Mouse (Mus musculus) Patski (cell line): ENCODE measurements around the gene Axl. TPM values are rescaled to one million over a fixed set of nuclear protein-coding genes. Genes with fewer than 3 reads are reported as not detected.
"Not testable (repeated sequence)": the region's sequence is repeated elsewhere in the genome, so short reads cannot be mapped to it uniquely, and the experiment has no call there.

ENCODE experiments used
- ATAC-seq: fragments of 100-300 bp; one replicate; pipeline ENCODE4 v1.8.0; 2021
- CTCF ChIA-PET: fragments of 350-600 bp; sonication (Branson Sonifier 250); formaldehyde crosslinking; loops from one replicate; lab custom pipeline; 2022; ENCODE audit warnings: inconsistent platforms; lab: Charles Lee
- POLR2A ChIA-PET: fragments of 350-600 bp; sonication (Branson Sonifier 250); formaldehyde crosslinking; loops from one replicate; lab custom pipeline; 2022; ENCODE audit warnings: antibody characterized with exemption, inconsistent platforms; lab: Charles Lee
- DNase-seq: peaks from one replicate; pipeline ENCODE4 v3.0.0-alpha.2; 2011; ENCODE audit warnings: low read depth, low spot score
- H3K27me3 ChIP-seq: fragments of 371-371 bp; one replicate; pipeline ENCODE4 v1.5.1; 2021
- CTCF ChIP-seq: fragments of 100-300 bp; IDR thresholded peaks from one replicate; pipeline ENCODE4 v1.5.1; 2021
- in situ Hi-C: fragments of 300-500 bp; cut with MboI; formaldehyde crosslinking; loops from 3 replicates; pipeline ENCODE4 v1.11.1; 2018; ENCODE audit warnings: low pct_unique_long_range_greater_than_20kb, mixed read lengths
- polyA plus RNA-seq: library from polyadenylated mRNA; unstranded; gene quantifications from one replicate; pipeline ENCODE4 v1.2.3, GENCODE M21; 2021

Axl gene
- polyA plus RNA-seq, 1 experiment from 2014 or later: 473 TPM

DNA sequence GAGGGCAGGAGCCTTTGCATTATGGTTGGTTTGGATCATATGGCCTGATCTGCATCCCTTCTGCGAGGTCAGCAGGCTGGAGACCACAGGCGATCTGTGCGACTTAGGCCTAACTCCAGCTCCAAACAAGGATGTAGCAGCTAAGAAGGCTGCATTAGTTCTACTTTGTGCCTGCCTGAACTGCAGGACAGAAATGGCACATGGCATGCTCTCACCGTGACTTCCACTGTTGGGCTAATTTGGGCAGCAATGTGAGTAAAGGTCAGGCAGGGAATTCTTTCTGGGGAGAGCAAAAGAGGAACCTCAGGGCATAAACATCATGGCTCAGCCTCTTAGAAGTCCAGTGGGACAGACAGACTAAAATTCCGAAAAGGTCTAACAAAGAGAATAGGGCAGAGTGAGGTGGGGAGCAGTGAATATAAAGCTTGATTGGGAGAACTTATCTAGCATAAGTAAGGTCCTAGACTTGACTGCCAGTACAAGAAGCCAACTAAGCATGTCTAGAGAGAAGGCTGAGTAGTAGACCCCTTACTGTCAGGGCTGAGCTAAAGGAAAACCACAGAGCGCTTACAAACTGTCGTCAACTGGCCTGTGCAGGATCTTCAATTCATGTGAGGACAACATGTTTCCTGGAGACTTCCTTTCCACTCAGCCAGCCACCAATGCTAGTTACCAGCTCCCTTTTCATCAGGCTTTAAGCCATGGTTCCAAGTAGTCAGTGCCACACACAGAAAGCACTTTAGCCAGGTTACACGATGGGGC lies 57.0 kb downstream of the Axl start:
- DNase-seq (no peak), ATAC-seq (no peak)
- in situ Hi-C loops: no loop called here
- POLR2A ChIA-PET: interaction anchor here (0.6 kb wide), 1 partner anchor 16 kb away, joined by 3 read pairs; no protein-coding TSS in a partner anchor
- no peak for TF ChIP-seq CTCF
- CTCF ChIA-PET: interaction anchor here (0.9 to 1.7 kb wide), 6 partner anchors 12 to 74 kb away, joined by 3 to 7 read pairs (median 4); no protein-coding TSS in a partner anchor
- H3K27me3 ChIP-seq: no peaks in the 10 kb centered on the region

DNA sequence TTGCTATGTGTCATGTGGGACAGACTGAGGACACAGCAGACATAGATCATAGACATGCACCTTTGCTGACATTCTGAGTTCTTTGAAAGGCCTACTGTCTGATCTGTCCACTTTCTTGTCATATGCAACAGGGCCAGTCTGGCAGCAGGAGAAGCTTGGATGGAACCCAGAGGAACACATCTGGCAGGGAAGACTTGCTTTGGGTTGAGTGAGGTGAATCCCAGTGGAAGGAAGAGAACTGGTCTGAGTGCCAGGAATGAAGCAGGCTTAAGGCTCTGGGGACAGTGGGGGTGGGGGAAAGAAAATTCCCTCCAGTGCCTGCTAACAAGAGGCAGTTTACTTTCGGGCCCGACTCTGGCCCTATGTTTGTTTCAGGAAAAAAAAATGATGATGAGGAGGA lies 58.6 kb downstream of the Axl start:
- DNase-seq: no peak
- TF ChIP-seq CTCF: no peak
- ChIA-PET POLR2A (no interaction called here), CTCF (interaction anchor here (1.3 kb wide), 1 partner anchor 15 kb away, joined by 5 read pairs; no protein-coding TSS in a partner anchor)
- no peak for ATAC-seq
- no peaks in the 10 kb centered on the region for H3K27me3 ChIP-seq
- in situ Hi-C loops: loop anchor here (10.0 kb wide), 1 partner anchor 175 kb away; no protein-coding TSS in a partner anchor

DNA sequence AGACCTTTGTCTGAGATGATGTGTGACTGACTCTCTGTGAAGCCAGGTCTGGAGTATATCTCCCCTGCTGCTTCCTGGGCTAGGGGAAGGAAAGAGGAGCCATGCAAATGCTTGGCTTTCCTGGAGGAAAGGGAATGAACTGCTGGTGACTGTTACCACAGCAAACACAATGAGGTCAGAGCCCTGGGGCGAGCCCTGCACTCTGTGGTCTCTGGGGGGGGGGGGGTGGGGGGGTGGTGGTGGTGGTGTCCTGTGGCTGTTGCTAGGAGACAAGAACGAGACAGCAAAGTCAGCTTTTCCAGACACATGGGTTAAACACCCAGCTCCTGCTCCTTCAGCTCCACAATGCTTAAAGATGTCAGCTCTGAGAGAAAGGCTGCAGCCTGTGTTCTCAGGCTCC lies 59.1 kb downstream of the Axl start:
- ChIA-PET CTCF (interaction anchor here (1.3 kb wide), 1 partner anchor 16 kb away, joined by 5 read pairs; no protein-coding TSS in a partner anchor), POLR2A (no interaction called here)
- in situ Hi-C loops: loop anchor here (10.0 kb wide), 1 partner anchor 175 kb away; no protein-coding TSS in a partner anchor
- ATAC-seq: peak; percentile 92
- DNase-seq: peak; percentile 77
- H3K27me3 ChIP-seq: no peaks in the 10 kb centered on the region
- no peak for TF ChIP-seq CTCF

DNA sequence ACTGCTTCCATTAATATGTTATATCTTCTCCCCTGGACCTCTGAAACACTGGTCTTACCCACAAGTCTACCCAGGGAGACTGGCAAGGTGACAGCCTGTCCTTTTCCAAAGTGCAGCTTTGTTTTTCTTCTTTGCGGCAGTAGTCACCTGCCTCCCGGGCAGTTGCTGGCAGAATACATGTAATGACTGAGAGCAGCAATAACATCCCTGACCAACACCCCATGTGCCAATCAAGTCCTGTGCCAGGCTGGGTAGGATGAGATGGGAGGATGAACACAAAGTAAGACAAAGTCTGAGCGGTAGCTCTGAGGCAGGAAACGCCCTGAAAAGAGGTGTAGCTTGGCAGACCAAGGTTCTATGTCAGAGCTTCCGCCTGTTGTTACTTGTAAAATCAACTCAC lies 60.7 kb downstream of the Axl start:
- no peak for DNase-seq
- no peak for TF ChIP-seq CTCF
- POLR2A ChIA-PET: no interaction called here
- no peaks in the 10 kb centered on the region for H3K27me3 ChIP-seq
- CTCF ChIA-PET: interaction anchor here (1.2 to 1.3 kb wide), 2 partner anchors 11 to 17 kb away, joined by 3 read pairs; no protein-coding TSS in a partner anchor
- no peak for ATAC-seq
- in situ Hi-C loops: loop anchor here (10.0 kb wide), 1 partner anchor 177 kb away; no protein-coding TSS in a partner anchor

DNA sequence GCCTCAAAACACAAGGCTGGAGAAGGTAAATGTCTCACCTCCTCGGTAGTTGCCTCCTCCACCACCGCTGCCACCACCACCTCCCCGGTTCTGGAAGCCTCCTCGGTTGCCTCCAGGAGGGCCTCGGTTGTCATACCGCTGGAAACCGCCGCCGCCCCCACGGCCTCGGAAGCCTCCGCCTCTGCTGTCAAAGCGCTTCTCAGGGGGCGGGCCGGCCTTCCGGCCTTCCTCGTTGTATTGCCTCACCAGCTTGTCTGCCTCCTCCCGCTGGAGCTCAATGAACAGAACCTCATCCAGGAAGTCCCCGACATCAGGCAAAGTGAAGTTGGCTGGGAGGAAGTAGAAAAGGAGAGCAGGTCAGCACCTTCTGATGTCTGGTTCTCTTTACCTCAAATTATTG lies 62.6 kb downstream of the Axl start:
- no peak for DNase-seq
- ChIA-PET CTCF (interaction anchor here (0.9 to 1.4 kb wide), 3 partner anchors 10 to 25 kb away, joined by 3 to 4 read pairs (median 3); no protein-coding TSS in a partner anchor), POLR2A (no interaction called here)
- no peak for TF ChIP-seq CTCF
- ATAC-seq: no peak
- in situ Hi-C loops: loop anchor here (10.0 kb wide), 1 partner anchor 179 kb away; no protein-coding TSS in a partner anchor
- H3K27me3 ChIP-seq: no peaks in the 10 kb centered on the region

DNA sequence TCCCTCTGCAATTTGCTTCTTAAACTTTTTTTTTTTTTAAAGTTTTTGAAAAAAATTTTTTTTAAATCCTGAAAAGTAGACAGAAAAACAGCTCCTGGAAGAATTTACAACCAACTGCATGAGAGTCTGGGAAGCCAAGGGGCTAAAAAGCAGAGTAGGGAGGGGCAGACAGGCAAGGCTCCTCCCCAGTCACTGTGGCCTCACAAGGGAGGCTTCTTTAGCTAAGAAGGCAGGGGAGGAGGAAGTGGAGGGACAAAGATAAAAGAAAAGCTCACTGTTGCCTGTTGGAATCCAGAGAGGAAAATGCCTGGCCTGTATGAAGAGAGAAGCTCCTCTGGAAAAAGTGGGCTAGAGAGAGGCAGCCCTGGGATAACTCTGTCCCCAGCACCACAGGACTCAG lies 66.7 kb downstream of the Axl start:
- CTCF ChIA-PET, H3K27me3 ChIP-seq, DNase-seq, POLR2A ChIA-PET, ATAC-seq: not testable (repeated sequence)
- in situ Hi-C loops: loop anchor here (10.0 kb wide), 1 partner anchor 183 kb away; no protein-coding TSS in a partner anchor

DNA sequence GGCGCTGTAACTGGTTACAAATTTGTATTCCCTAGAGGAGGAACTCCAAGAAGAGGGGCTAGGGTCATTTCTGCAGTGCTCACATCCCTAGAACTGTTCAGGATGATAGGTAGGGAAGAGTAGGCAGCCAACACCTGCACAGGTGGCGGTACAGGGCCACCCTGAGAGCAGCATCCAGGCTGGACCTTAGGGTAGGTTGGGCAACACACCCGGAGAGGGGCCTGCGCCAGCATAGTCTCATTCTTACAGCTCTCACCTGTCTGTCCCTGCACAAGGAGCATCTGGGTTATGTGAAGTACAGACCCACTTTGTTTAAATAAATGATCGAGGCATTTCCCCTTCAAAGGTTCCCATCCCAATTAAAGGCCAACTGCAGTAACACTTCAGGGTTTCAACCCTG lies 67.7 kb downstream of the Axl start:
- no peak for TF ChIP-seq CTCF
- DNase-seq: no peak
- in situ Hi-C loops: loop anchor here (10.0 kb wide), 1 partner anchor 184 kb away; no protein-coding TSS in a partner anchor
- ChIA-PET POLR2A (interaction anchor here (1.5 kb wide), 1 partner anchor 40 kb away, joined by 4 read pairs; the partner anchor contains the start of gene B9d2), CTCF (interaction anchor here (0.7 to 1.6 kb wide), 6 partner anchors 8 to 84 kb away, joined by 3 to 7 read pairs (median 4); no protein-coding TSS in a partner anchor)
- ATAC-seq: no peak
- no peaks in the 10 kb centered on the region for H3K27me3 ChIP-seq

DNA sequence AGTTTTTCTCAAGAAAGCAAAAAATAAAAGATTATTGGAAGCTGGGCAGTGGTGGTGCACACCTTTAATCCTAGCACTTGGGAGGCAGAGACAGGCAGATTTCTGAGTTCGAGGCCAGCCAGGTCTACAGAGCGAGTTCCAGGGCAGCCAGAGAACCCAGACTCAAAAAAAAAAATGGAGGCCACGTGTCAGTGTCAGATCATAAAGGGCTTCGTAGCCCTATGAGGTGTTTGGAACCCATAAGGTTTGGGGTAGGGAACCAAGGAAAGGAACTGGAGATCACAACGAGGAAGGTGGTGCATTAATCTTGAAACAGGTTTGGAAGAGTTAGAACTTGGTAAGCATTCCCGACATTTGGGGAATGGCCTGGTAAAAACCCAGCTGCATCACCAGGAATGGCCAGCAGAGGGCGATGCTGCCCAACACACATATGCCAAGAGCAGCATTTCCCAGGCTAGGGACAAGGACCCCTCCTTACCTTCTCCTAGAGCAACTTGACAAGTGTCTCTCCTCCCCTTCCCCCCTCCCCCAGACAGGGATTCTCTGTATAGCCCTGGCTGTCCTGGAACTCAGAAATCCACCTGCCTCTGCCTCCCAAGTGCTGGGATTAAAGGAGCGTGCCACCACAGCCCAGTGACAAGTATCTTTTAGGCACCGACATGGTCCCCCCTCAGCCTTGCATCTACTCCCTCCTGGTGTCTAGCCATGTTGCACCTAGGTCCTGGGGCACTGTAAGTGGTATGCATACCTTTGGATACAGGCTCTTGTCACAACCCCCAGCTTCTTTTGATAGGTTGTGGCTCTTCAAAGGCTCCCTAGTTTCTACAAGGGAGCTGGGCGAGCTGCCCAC lies 68.5 kb downstream of the Axl start:
- CTCF ChIA-PET: interaction anchor here (0.7 to 1.6 kb wide), 7 partner anchors 9 to 85 kb away, joined by 3 to 7 read pairs (median 4); no protein-coding TSS in a partner anchor
- no peak for DNase-seq
- in situ Hi-C loops: loop anchor here (10.0 kb wide), 1 partner anchor 185 kb away; no protein-coding TSS in a partner anchor
- no peak for ATAC-seq
- no peaks in the 10 kb centered on the region for H3K27me3 ChIP-seq
- POLR2A ChIA-PET: interaction anchor here (0.6 to 1.5 kb wide), 4 partner anchors 9 to 78 kb away, joined by 3 to 6 read pairs (median 4); partner anchors contain the start of gene B9d2
- TF ChIP-seq CTCF: no peak

DNA sequence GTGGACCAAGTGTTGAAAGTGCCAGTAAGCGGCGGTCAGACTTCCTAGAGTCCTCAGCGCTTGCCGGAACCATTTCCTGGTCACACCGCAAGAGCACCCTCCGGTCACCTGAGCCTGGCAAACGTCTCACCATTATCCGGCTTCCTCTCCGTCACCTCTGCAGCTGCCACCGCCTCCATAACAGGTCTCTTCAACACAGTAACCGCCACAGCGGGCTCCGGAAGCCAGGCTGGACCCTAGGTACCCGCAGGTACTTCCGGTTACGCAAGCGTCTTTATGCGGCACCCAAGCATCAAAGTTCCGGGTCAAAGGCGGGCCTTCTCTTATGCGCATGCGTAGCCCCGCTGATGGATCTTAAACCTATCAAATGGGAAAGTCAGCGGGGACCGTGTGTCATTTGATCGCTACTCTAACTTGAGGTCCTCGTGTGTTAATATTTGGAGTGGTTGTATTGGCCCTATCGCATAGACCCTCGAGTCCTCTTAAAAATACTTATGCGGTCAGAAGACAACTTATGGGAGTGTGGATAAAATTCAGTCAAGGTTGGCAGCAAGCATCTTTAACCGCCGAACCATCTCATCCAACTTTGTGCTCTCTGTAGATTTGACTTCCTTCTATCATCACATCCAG lies 69.6 kb downstream of the Axl start, which contains the start of gene Ccdc97:
TSS of gene Ccdc97 (minus strand) at position 301 of the 630 bp plus-strand sequence.
- no peak for TF ChIP-seq CTCF
- H3K27me3 ChIP-seq: no peaks in the 10 kb centered on the region
- CTCF ChIA-PET: interaction anchor here (1.3 to 1.6 kb wide), 2 partner anchors 13 to 17 kb away, joined by 4 to 7 read pairs; no protein-coding TSS in a partner anchor
- in situ Hi-C loops: no loop called here
- DNase-seq: peak; percentile 73
- peak; percentile 70 for ATAC-seq
- POLR2A ChIA-PET: interaction anchor here (0.7 to 0.8 kb wide), 2 partner anchors 30 to 60 kb away, joined by 3 read pairs; partner anchors contain the start of gene Exosc5
